Mouse (Mus musculus): Measurements from ENCODE around the gene Cypt3.

Cypt3 gene

DNA sequence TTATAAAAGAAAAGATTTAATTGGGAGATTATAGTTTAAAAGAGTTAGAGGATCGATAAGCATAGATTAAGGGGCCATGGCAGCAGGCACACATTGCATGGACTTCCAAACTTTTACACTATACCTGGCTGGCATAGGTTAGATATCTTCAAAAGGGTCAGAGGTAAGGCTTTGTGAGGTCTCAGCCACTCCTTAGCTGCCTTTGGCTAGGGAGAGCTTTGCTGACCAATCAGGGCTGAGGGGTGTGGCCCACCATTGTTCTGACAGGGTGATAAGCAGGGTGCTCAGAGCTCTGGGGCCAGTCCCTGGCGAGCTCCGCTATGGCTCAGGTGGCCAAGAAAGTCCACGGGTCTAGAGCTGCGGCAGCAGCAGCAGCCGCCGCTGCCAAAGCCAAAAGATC is at the start of gene Cypt3:
Gene Cypt3, plus strand, starts transcription at position 301 of the 400 bp plus-strand sequence.
- no peak for DNase-seq (ENCODE audit: low read depth)

- DNase-seq (ENCODE audit: low read depth): no peak
Observed at GRCm38 (mm10) chrX:153515491-153515890, 42.9 kb upstream of the Cypt3 start.

- DNase-seq (ENCODE audit: low read depth): peak; percentile 3
Observed at GRCm38 (mm10) chrX:153528399-153528798, 30.0 kb upstream of the Cypt3 start.

GRCm38 (mm10) chrX:153556634-153557033 is 1.8 kb upstream of the Cypt3 start:
- no peak for DNase-seq (ENCODE audit: low read depth)

DNA sequence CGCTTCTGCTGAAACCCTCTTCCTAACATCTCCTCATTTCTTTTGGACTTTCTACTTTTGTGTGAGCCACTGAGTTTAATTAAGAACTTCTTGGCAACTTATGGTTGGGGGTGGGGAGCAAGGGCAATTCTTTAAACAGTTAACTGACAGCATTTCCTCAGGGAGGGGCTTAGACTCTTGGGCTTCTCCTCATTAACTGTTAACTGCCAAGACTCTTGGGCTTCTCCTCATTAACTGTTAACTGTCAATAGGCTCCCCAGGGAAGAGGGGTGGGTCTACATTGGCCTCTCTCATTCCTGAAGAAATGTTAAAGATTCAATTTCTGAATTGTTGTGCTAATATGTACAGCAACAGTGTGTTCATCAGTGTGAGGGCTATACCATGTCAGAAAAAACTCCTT is 6.3 kb downstream of the Cypt3 start:
- DNase-seq (ENCODE audit: low read depth): no peak

- DNase-seq (ENCODE audit: low read depth): no peak
Observed at GRCm38 (mm10) chrX:153599583-153599982, 41.2 kb downstream of the Cypt3 start.

All from induced T-regulatory cell, adult 2 months (primary cell).